Mouse (Mus musculus) gastrocnemius, postnatal 36 days (tissue): ENCODE results near the gene Cars. TPM values are rescaled to one million over a fixed set of nuclear protein-coding genes. Genes with fewer than 3 reads are reported as not detected.
"Not testable (repeated sequence)": the region's sequence is repeated elsewhere in the genome, so short reads cannot be mapped to it uniquely, and the experiment has no call there.

Experiments used
- DNase-seq, 2 experiments: peaks; one replicate each; pipeline ENCODE4 v3.0.0; 2022
- intact Hi-C: fragments of 180-260 bp; cut with DNase I; formaldehyde crosslinking; loops from one replicate; pipeline ENCODE4 v1.15.1; 2025
- long read RNA-seq, 2 experiments: library from polyadenylated mRNA; stranded (forward); transcript quantifications; one replicate each; pipeline ENCODE4 v2.0.0; 2021
- total RNA-seq, 2 experiments: library from RNA; stranded (reverse); gene quantifications; 2 replicates each; pipeline ENCODE4 v1.2.3; 2021

The Cars gene
- total RNA-seq = 10 to 100 TPM; 33.9 to 38.6 TPM
- long read RNA-seq, experiment 1, transcript Cars-202 (22 exons, 2,462 nt) = major isoform, 6 of 14 reads
- long read RNA-seq, experiment 1, partial matches to known transcripts = 3 of 14 reads
- long read RNA-seq, experiment 1, other reads (novel, unspliced or antisense) = 3 of 14 reads
- long read RNA-seq, experiment 2, transcript Cars-202 (22 exons, 2,462 nt) = major isoform, 17 of 34 reads
- long read RNA-seq, experiment 2, transcript Cars-201 (23 exons, 3,222 nt) = minor isoform, 11 of 34 reads
- long read RNA-seq, experiment 2, partial matches to known transcripts = 3 of 34 reads
- long read RNA-seq, experiment 2, other reads (novel, unspliced or antisense) = 3 of 34 reads

GRCm38 (mm10) chr7:143599428-143600230, at the start of gene Cars:
Gene Cars, minus strand, starts transcription at chr7:143600090.
- DNase-seq = peak; percentile 93 to 94
- intact Hi-C loops = no loop called here

- peak; percentile 56 to 64 for DNase-seq
- intact Hi-C loops = loop anchor here (1.0 kb wide), 1 partner anchor 34 kb away; no protein-coding TSS in a partner anchor
Observed at GRCm38 (mm10) chr7:143649034-143649768, 49.3 kb upstream of the Cars start, which contains the start of gene Tnfrsf22. Gene Tnfrsf22, minus strand, starts transcription at chr7:143649661.

- intact Hi-C loops, DNase-seq: not testable (repeated sequence)
Observed at GRCm38 (mm10) chr7:143643949-143644348, 44.1 kb upstream of the Cars start.

- DNase-seq = no peak
- intact Hi-C loops = loop anchor here (5.0 kb wide), 1 partner anchor 46 kb away; no protein-coding TSS in a partner anchor
Observed at GRCm38 (mm10) chr7:143636674-143637073, 36.8 kb upstream of the Cars start.

- DNase-seq = no peak
- intact Hi-C loops = no loop called here
Observed at GRCm38 (mm10) chr7:143631503-143631902, 31.6 kb upstream of the Cars start.

GRCm38 (mm10) chr7:143629501-143629900, 29.6 kb upstream of the Cars start:
- DNase-seq = no peak
- intact Hi-C loops = no loop called here

GRCm38 (mm10) chr7:143628540-143628939, 28.6 kb upstream of the Cars start, which contains the start of gene Tnfrsf26:
Gene Tnfrsf26, minus strand, starts transcription at chr7:143628722.
- intact Hi-C loops = no loop called here
- no peak for DNase-seq

- DNase-seq = no peak
- intact Hi-C loops = no loop called here
Observed at GRCm38 (mm10) chr7:143627555-143628286, 27.8 kb upstream of the Cars start.

- DNase-seq = no peak
- intact Hi-C loops = no loop called here
Observed at GRCm38 (mm10) chr7:143626178-143626577, 26.3 kb upstream of the Cars start.

GRCm38 (mm10) chr7:143625151-143625550, 25.3 kb upstream of the Cars start:
- intact Hi-C loops = no loop called here
- no peak for DNase-seq

GRCm38 (mm10) chr7:143624561-143624960, 24.7 kb upstream of the Cars start:
- intact Hi-C loops = no loop called here
- no peak for DNase-seq

GRCm38 (mm10) chr7:143620951-143621350, 21.1 kb upstream of the Cars start:
- intact Hi-C loops = no loop called here
- DNase-seq = no peak

GRCm38 (mm10) chr7:143614404-143615135, 14.7 kb upstream of the Cars start:
- no peak for DNase-seq

GRCm38 (mm10) chr7:143612215-143612614, 12.3 kb upstream of the Cars start:
- intact Hi-C loops = no loop called here
- DNase-seq = no peak

More at GRCm38 (mm10) chr7:143614404-143615135, 14.7 kb upstream of the Cars start:
- intact Hi-C loops = no loop called here

- intact Hi-C loops = no loop called here
Observed at GRCm38 (mm10) chr7:143605321-143605720, 5.4 kb upstream of the Cars start.

GRCm38 (mm10) chr7:143604889-143605288, 5.0 kb upstream of the Cars start:
- DNase-seq = no peak
- intact Hi-C loops = no loop called here

More at GRCm38 (mm10) chr7:143605321-143605720, 5.4 kb upstream of the Cars start:
- DNase-seq = no peak

- no peak for DNase-seq
- intact Hi-C loops = no loop called here
Observed at GRCm38 (mm10) chr7:143601705-143602104, 1.8 kb upstream of the Cars start.

- intact Hi-C loops = no loop called here
Observed at GRCm38 (mm10) chr7:143600231-143600740, 396 bp upstream of the Cars start.

GRCm38 (mm10) chr7:143594865-143595264, 5.0 kb downstream of the Cars start:
- no peak for DNase-seq
- intact Hi-C loops = no loop called here

More at GRCm38 (mm10) chr7:143600231-143600740, 396 bp upstream of the Cars start:
- no peak for DNase-seq
